Mouse (Mus musculus): ENCODE measurements around the gene Zfp455.
"Not testable (repeated sequence)": the region's sequence is repeated elsewhere in the genome, so short reads cannot be mapped to it uniquely, and the experiment has no call there.

DNA sequence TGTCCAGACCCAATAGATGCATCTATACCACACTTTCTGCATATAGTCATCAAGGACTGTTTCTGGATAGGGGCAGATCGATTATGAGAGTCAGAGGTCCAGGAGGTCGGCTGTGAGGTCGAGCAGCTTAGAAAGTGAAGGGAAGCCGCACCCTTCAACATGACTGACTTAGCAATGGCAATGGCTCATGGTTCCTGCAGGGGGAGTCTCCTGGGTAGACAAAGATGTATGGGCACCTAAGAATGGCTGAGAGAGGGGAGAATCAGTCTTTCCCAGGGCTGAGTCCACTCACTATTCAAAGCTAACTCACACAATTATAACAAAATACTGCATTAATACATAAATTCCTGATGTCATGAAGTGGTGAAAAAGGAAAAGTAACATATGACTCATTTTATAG lies 28.2 kb upstream of the Zfp455 start:
- not testable (repeated sequence) for TF ChIP-seq CTCF (conservative IDR thresholded peaks at IDR 0.05; ENCODE audit: insufficient read depth, insufficient read length, low read depth, low read length); POLR2A (IDR thresholded peaks at IDR 0.05; ENCODE audit: low read depth, low read length)
